Comparison of ENCODE assay signal across 8 mouse cellular contexts in genomic region chrX:42068201-42068874, GRCm38 (mm10). TPM values are rescaled to one million over a fixed set of nuclear protein-coding genes. Genes with fewer than 3 reads are reported as not detected.
DNase-seq lines count a peak whose midpoint lies in the region; ATAC-seq lines count a peak whose summit lies in the region.

No protein-coding gene starts in this region.

- peak overlapping the region; percentile 92 for H3K27ac ChIP-seq in hindbrain, embryonic 15.5 days (replicated peaks)

- DNase-seq in WW6 (ENCODE audit: low read depth, low spot score) = peak; percentile 39
- DNase-seq in cerebellum, postnatal 36 days = peak; percentile 66 to 72
- peak; percentile 15 to 55 for DNase-seq in frontal cortex, postnatal 36 days (ENCODE audit: low spot score in 2 of 2)
- peak; percentile 42 for DNase-seq in left cerebral cortex, adult 11 months (ENCODE audit: low spot score)
- peak; percentile 89 for DNase-seq in lung, postnatal 36 days
- DNase-seq in retina, embryonic 14.5 days (ENCODE audit: low spot score) = peak; percentile 77
- DNase-seq in thymus, postnatal 4 days = peak; percentile 65

- H3K9ac ChIP-seq in hindbrain, embryonic 15.5 days = peak overlapping the region; percentile 46

- H3K36me3 ChIP-seq in hindbrain, embryonic 15.5 days = no peaks in the 10 kb centered on the region

- H3K9me3 ChIP-seq in hindbrain, embryonic 15.5 days = no peaks in the 10 kb centered on the region

- H3K4me1 ChIP-seq in hindbrain, embryonic 15.5 days (replicated peaks) = peaks cover 7% of the 10 kb centered on the region

- peak overlapping the region; percentile 51 for H3K4me3 ChIP-seq in hindbrain, embryonic 15.5 days

- H3K27me3 ChIP-seq in hindbrain, embryonic 15.5 days = no peaks in the 10 kb centered on the region

- 32% methylated on average over 31 of the region's 37 CpGs for WGBS in hindbrain, embryonic 15.5 days

- peak overlapping the region; percentile 53 for H3K4me2 ChIP-seq in hindbrain, embryonic 15.5 days

- peak; percentile 92 for ATAC-seq in hindbrain, embryonic 15.5 days (ENCODE audit: low FRiP score, low read depth)

RNA-seq across cellular contexts. Expression of gene Xiap, which starts 8.9 kb away (rescaled TPM):
- 9.8 and 11.6 TPM in 2 replicates for polyA plus RNA-seq in hindbrain, embryonic 15.5 days (2015; fragmentation: Nextera tagmentation; extraction: Ambion mirVana)

Comparison
In these comparisons a context has a peak if more than half of its experiments do, and no peak if none do; other contexts are left out.
1. Peak in every context shown above with its lines: DNase-seq, ATAC-seq, H3K4me3 ChIP-seq and H3K27ac ChIP-seq.
2. DNase-seq: peak in every context shown above with its lines; median percentile 89 in lung, postnatal 36 days; 77 in retina, embryonic 14.5 days; 69 in cerebellum, postnatal 36 days; 65 in thymus, postnatal 4 days; 42 in left cerebral cortex, adult 11 months; 39 in WW6; 35 in frontal cortex, postnatal 36 days.